8 mouse cellular contexts compared by ENCODE assay signal in genomic region chr14:75829817-75830216, GRCm38 (mm10). TPM values are rescaled to one million over a fixed set of nuclear protein-coding genes. Genes with fewer than 3 reads are reported as not detected.
DNase-seq lines count a peak whose midpoint lies in the region; ATAC-seq and TF ChIP-seq lines count a peak whose summit lies in the region.
"Not testable (repeated sequence)": the region's sequence is repeated elsewhere in the genome, so short reads cannot be mapped to it uniquely, and the experiment has no call there.

No protein-coding gene starts in this region.

- H3K4me2 ChIP-seq in embryonic facial prominence, embryonic 13.5 days = peak overlapping the region; percentile 64
- peak overlapping the region; percentile 76 for H3K4me2 ChIP-seq in forebrain, embryonic 15.5 days (replicated peaks)
- H3K4me2 ChIP-seq in heart, embryonic 13.5 days = peak overlapping the region; percentile 83
- peak overlapping the region; percentile 77 for H3K4me2 ChIP-seq in hindbrain, embryonic 15.5 days
- H3K4me2 ChIP-seq in limb, embryonic 14.5 days (replicated peaks; ENCODE audit: low read depth, low read length, severe bottlenecking) = peak overlapping the region; percentile 68; the same call in 1 of the 2 replicates
- 0 out of 2 replicates have a peak overlapping the region, but pooled peaks have one; percentile 54 for H3K4me2 ChIP-seq in stomach, postnatal 0 days (replicated peaks; ENCODE audit: low read depth)

- TF ChIP-seq CTCF in C2C12 (IDR thresholded peaks at IDR 0.05; ENCODE audit: control insufficient read depth, insufficient read depth, insufficient read length); stomach, postnatal 0 days (IDR thresholded peaks at IDR 0.05; ENCODE audit: low read depth): not testable (repeated sequence)

- peaks cover 16% of the 10 kb centered on the region for H3K79me2 ChIP-seq in C2C12 (ENCODE audit: control insufficient read depth, insufficient read depth)
- not testable (repeated sequence) for H3K79me2 ChIP-seq in macrophage (ENCODE audit: inconsistent target)

- peak overlapping the region; percentile 8 for H3K4me3 ChIP-seq in C2C12 (ENCODE audit: insufficient read depth, poor library complexity, severe bottlenecking)
- 0 out of 2 replicates have a peak overlapping the region, but pooled peaks have one; percentile 35 for H3K4me3 ChIP-seq in embryonic facial prominence, embryonic 13.5 days
- not testable (repeated sequence) for H3K4me3 ChIP-seq in forebrain, embryonic 15.5 days; heart, embryonic 13.5 days; hindbrain, embryonic 15.5 days; limb, embryonic 14.5 days (replicated peaks; ENCODE audit: low read length); macrophage (ENCODE audit: inconsistent target); stomach, postnatal 0 days (ENCODE audit: low read depth, low read length)

- not testable (repeated sequence) for DNase-seq in limb, embryonic 14.5 days (ENCODE audit: low spot score); stomach, postnatal 0 days (ENCODE audit: low spot score)

- H3ac ChIP-seq in C2C12 (ENCODE audit: control insufficient read depth, insufficient read length, low read depth) = not testable (repeated sequence)

- not testable (repeated sequence) for ATAC-seq in embryonic facial prominence, embryonic 13.5 days (ENCODE audit: insufficient number of reproducible peaks, insufficient read depth, low FRiP score, low TSS enrichment, low read depth); forebrain, embryonic 15.5 days (replicated peaks); heart, embryonic 13.5 days (ENCODE audit: extremely low read depth, insufficient number of reproducible peaks, low FRiP score, low TSS enrichment); hindbrain, embryonic 15.5 days (ENCODE audit: low FRiP score, low read depth); limb, embryonic 14.5 days (ENCODE audit: low FRiP score, low read depth); stomach, postnatal 0 days (ENCODE audit: low FRiP score, low TSS enrichment)

- not testable (repeated sequence) for TF ChIP-seq EP300 in stomach, postnatal 0 days (optimal IDR thresholded peaks at IDR 0.05)

- H3K9me3 ChIP-seq in embryonic facial prominence, embryonic 13.5 days; forebrain, embryonic 15.5 days; heart, embryonic 13.5 days; hindbrain, embryonic 15.5 days; limb, embryonic 14.5 days (ENCODE audit: control insufficient read depth, low read length); stomach, postnatal 0 days (ENCODE audit: control insufficient read depth, low read length): not testable (repeated sequence)

- 0 out of 2 replicates have a peak overlapping the region, but pooled peaks have one; percentile 45 for H3K9ac ChIP-seq in embryonic facial prominence, embryonic 13.5 days
- not testable (repeated sequence) for H3K9ac ChIP-seq in forebrain, embryonic 15.5 days (replicated peaks); heart, embryonic 13.5 days; hindbrain, embryonic 15.5 days; limb, embryonic 14.5 days (ENCODE audit: low read depth, low read length, severe bottlenecking); stomach, postnatal 0 days (ENCODE audit: low read length)

- not testable (repeated sequence) for H3K36me3 ChIP-seq in C2C12 (ENCODE audit: control insufficient read depth, insufficient read depth); embryonic facial prominence, embryonic 13.5 days; forebrain, embryonic 15.5 days; heart, embryonic 13.5 days; hindbrain, embryonic 15.5 days; limb, embryonic 14.5 days (ENCODE audit: control insufficient read depth, insufficient read depth, low read length); macrophage (ENCODE audit: inconsistent target); stomach, postnatal 0 days (ENCODE audit: control insufficient read depth, insufficient read depth, low read length)

- not testable (repeated sequence) for H3K79me3 ChIP-seq in C2C12 (ENCODE audit: low read depth)

- H3K27me3 ChIP-seq in C2C12 (ENCODE audit: control insufficient read depth, insufficient read depth, insufficient read length); embryonic facial prominence, embryonic 13.5 days; forebrain, embryonic 15.5 days; heart, embryonic 13.5 days (replicated peaks); hindbrain, embryonic 15.5 days; limb, embryonic 14.5 days (ENCODE audit: control insufficient read depth, insufficient read depth, low read length); stomach, postnatal 0 days (ENCODE audit: control insufficient read depth, insufficient read depth, low read length): not testable (repeated sequence)

- not testable (repeated sequence) for TF ChIP-seq POLR2A in limb, embryonic 14.5 days (IDR thresholded peaks at IDR 0.05; ENCODE audit: borderline replicate concordance, extremely low read depth, insufficient read depth, insufficient read length)

- 59% methylated on average over 14 of the region's 14 CpGs for WGBS in embryonic facial prominence, embryonic 13.5 days
- WGBS in forebrain, embryonic 15.5 days = 46% methylated on average over 14 of the region's 14 CpGs
- WGBS in heart, embryonic 13.5 days = 57% methylated on average over 14 of the region's 14 CpGs
- WGBS in hindbrain, embryonic 15.5 days = 62% methylated on average over 14 of the region's 14 CpGs
- 66% methylated on average over 14 of the region's 14 CpGs for WGBS in limb, embryonic 14.5 days
- WGBS in macrophage (ENCODE audit: missing documents) = 29% methylated on average over 13 of the region's 14 CpGs
- WGBS in stomach, postnatal 0 days = 53% methylated on average over 14 of the region's 14 CpGs

- not testable (repeated sequence) for H3K27ac ChIP-seq in embryonic facial prominence, embryonic 13.5 days; heart, embryonic 13.5 days (replicated peaks); hindbrain, embryonic 15.5 days (replicated peaks); limb, embryonic 14.5 days (replicated peaks; ENCODE audit: low read depth, low read length); stomach, postnatal 0 days (replicated peaks)
- H3K27ac ChIP-seq in forebrain, embryonic 15.5 days (replicated peaks) = peak overlapping the region; percentile 43; the same call in 1 of the 2 replicates
- peak overlapping the region; percentile 76 for H3K27ac ChIP-seq in macrophage

- H3K4me1 ChIP-seq in embryonic facial prominence, embryonic 13.5 days = peaks cover 31% of the 10 kb centered on the region
- peaks cover 31% of the 10 kb centered on the region for H3K4me1 ChIP-seq in forebrain, embryonic 15.5 days
- H3K4me1 ChIP-seq in heart, embryonic 13.5 days = peaks cover 29% of the 10 kb centered on the region
- peaks cover 32% of the 10 kb centered on the region for H3K4me1 ChIP-seq in hindbrain, embryonic 15.5 days (replicated peaks)
- peaks cover 16% of the 10 kb centered on the region for H3K4me1 ChIP-seq in limb, embryonic 14.5 days (ENCODE audit: control insufficient read depth, insufficient read depth, low read length)
- peaks cover 10% of the 10 kb centered on the region for H3K4me1 ChIP-seq in stomach, postnatal 0 days (replicated peaks; ENCODE audit: control insufficient read depth, insufficient read depth)

RNA-seq across cellular contexts. Expression of gene Tpt1, which starts 15.1 kb away (rescaled TPM):
- polyA plus RNA-seq in C2C12 (2012; fragmentation: generic; extraction: Trizol) = 5,697 TPM
- 1,146 and 1,171 TPM in 2 replicates for polyA plus RNA-seq in embryonic facial prominence, embryonic 13.5 days (2015; fragmentation: Nextera tagmentation; extraction: Ambion mirVana)
- 868 and 874 TPM in 2 replicates for polyA plus RNA-seq in forebrain, embryonic 15.5 days (2015; fragmentation: Nextera tagmentation; extraction: Ambion mirVana)
- 849 and 910 TPM in 2 replicates for polyA plus RNA-seq in heart, embryonic 13.5 days (2015; fragmentation: Nextera tagmentation; extraction: Ambion mirVana)
- polyA plus RNA-seq in hindbrain, embryonic 15.5 days (2015; fragmentation: Nextera tagmentation; extraction: Ambion mirVana) = 665 and 758 TPM in 2 replicates
- 2,516 and 2,539 TPM in 2 replicates for polyA plus RNA-seq in limb, embryonic 14.5 days (2012; rRNA removed)
- polyA plus RNA-seq in limb, embryonic 14.5 days (2014; fragmentation: Nextera tagmentation; extraction: Ambion mirVana) = 1,237 and 1,305 TPM in 2 replicates
- total RNA-seq in macrophage (2018; cell fraction: chromatin; rRNA removed) = 100 to 1,000 TPM in 25 of 26 experiments, 10 to 100 TPM in 1; 99.5 to 452 (median 174) TPM
- total RNA-seq in macrophage (2018; cell fraction: cytosol; rRNA removed) = 1,000 to 10,000 TPM; 1,477 to 5,481 (median 3,449) TPM
- total RNA-seq in macrophage (2018; cell fraction: nucleus; rRNA removed) = 100 to 1,000 TPM; 301 to 898 (median 554) TPM
- polyA plus RNA-seq in macrophage (2018) = 3,757 to 4,485 TPM (median 4,124 TPM) in 3 replicates
- polyA plus RNA-seq in stomach, postnatal 0 days (2015; fragmentation: Nextera tagmentation; extraction: Ambion mirVana) = 1,101 and 1,127 TPM in 2 replicates

RNA-seq across cellular contexts. Expression of gene Slc25a30, which starts 43.0 kb away (rescaled TPM):
- polyA plus RNA-seq in C2C12 (2012; fragmentation: generic; extraction: Trizol) = 15.9 TPM
- 4.8 and 5.8 TPM in 2 replicates for polyA plus RNA-seq in embryonic facial prominence, embryonic 13.5 days (2015; fragmentation: Nextera tagmentation; extraction: Ambion mirVana)
- 9.7 and 9.9 TPM in 2 replicates for polyA plus RNA-seq in forebrain, embryonic 15.5 days (2015; fragmentation: Nextera tagmentation; extraction: Ambion mirVana)
- polyA plus RNA-seq in heart, embryonic 13.5 days (2015; fragmentation: Nextera tagmentation; extraction: Ambion mirVana) = 4.8 and 5.5 TPM in 2 replicates
- 9.2 and 9.9 TPM in 2 replicates for polyA plus RNA-seq in hindbrain, embryonic 15.5 days (2015; fragmentation: Nextera tagmentation; extraction: Ambion mirVana)
- 6.2 and 8.2 TPM in 2 replicates for polyA plus RNA-seq in limb, embryonic 14.5 days (2012; rRNA removed)
- 3.5 and 4.6 TPM in 2 replicates for polyA plus RNA-seq in limb, embryonic 14.5 days (2014; fragmentation: Nextera tagmentation; extraction: Ambion mirVana)
- 10 to 100 TPM in 23 of 26 experiments, 1 to 10 TPM in 3; 6.5 to 37.6 (median 19.2) TPM for total RNA-seq in macrophage (2018; cell fraction: chromatin; rRNA removed)
- total RNA-seq in macrophage (2018; cell fraction: cytosol; rRNA removed) = 10 to 100 TPM; 15.4 to 30.0 (median 23.9) TPM
- 10 to 100 TPM in 25 of 26 experiments, 1 to 10 TPM in 1; 9.7 to 37.7 (median 17.6) TPM for total RNA-seq in macrophage (2018; cell fraction: nucleus; rRNA removed)
- 14.1 to 23.1 TPM (median 23.0 TPM) in 3 replicates for polyA plus RNA-seq in macrophage (2018)
- 1.3 and 1.5 TPM in 2 replicates for polyA plus RNA-seq in stomach, postnatal 0 days (2015; fragmentation: Nextera tagmentation; extraction: Ambion mirVana)
